Mouse (Mus musculus): ENCODE measurements at regions not wholly inside any gene's neighbourhood (a gene's known extent, or its start where the extent isn't known, plus 50 kb on each side); places are given as distances from the start of the nearest gene placed in this dataset.

DNA sequence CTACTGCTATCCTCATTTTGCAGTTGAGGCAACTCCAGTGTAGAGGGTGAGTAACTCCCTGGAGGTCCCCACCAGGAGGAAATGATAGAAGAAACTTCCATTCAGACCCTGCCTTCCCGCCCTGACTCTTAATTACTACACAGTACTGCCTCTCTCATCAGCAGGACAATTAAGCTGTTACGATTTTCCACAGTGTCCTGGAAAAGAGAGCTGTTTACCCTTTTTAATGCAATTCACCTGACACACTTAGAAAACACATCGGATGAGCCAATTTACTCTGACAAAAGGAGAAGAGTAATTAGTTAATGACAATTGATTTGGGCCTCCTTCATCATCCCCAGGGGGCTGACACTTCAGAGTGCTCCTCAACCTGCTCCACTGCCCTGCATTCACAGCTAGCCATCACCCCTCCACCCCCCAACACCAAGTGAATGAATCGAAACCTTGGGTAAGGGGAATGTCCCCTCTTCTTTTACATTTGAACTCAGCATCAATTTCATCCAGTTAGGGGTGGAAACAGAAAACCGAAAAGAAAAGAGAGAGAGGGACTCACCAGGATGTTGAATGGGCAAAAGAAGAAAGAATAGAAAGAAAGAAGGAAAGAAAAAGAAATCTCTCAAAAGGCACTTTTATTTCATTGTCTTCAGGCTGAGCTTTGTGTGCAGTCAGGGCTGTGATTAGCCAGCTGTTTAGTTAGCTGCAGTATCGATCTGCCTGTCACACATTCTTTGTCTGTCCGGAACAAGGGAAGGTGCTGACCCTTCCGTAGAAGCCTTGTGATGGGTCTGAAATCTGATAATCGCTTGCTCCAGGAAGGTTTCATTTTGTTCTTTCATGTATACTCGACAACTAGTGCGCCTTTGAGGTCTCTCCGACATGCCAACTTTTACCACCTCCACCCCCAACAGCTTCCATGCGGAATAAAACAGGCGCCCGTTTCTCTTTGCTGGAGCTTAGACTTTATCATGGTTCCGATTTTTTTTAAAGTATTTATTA is 482.6 kb upstream of the Tenm4 start:
- no peak for DNase-seq (ENCODE audit: low spot score in 2 of 2)

DNA sequence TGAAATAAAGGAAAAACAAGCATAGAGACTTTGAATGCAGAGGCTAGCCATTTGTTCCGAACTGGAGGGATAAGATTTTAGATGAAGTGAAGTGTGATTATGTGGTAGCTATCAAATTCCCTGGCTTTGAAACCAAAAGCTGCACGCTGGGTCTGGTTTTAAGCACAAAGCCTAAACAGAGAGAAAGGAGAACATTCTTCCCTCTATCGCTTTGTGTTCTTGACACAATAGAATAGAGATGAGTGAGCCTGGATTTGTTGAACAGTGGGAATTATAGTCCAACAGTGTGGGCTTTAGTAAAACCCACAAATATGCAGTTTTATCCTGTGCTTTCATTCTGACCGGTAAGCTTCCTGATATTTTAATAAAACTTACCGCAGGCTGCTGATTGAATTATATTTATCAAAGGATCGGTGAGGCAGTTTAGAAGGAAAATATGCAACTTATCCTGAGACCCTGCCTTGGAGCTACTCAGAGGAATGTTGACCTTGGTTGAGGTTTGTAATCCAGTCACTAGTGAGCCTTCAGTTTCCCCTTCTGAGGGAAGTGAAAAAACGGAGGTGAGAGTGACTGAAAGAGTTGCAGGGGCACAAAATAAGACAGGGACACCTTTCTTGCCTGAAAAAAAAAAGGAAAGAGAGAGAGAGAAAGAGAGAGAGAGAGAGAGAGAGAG is 481.7 kb upstream of the Tenm4 start:
- no peak for DNase-seq (ENCODE audit: low spot score in 2 of 2)

DNA sequence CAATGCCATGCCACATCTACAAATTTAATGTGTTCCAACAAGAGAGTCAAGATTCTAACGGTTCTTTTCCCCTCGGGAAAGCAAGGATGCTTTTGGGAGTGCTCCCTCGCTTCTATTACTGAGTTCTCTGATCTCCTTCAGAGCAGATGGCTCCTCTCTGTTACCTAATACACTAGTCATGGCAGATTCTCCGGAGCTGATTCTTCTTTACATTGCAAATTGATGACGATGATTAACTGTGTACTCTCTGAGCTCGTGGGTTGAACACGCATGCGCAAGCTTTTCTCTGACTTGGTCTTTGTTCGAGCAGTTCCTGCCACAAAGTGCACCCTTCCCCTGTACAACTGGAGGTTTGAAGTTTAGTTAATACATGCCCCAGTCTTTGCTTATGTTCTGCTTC is 471.5 kb upstream of the Tenm4 start:
- DNase-seq (ENCODE audit: low spot score in 2 of 2) = peak; percentile 37 to 69

DNA sequence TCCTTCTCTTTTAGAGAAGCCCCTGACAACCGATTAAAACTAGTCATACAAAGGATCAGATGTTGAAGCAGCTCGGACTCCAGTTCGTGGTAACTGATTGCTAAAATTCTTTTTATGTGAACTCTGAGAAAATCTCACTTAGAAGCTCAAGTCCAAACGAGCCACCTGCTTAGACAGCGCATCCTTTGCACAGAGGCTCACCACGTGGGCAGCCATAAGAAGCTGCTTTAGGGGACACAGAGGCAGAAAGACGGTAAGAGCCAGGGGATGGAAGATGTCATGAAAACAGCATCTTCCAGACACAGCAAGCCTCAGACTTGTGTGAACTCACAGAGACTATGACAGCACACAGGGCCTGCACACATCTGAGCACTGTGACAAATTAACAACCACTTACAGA is 461.0 kb upstream of the Tenm4 start:
- no peak for DNase-seq (ENCODE audit: low spot score in 2 of 2)

DNA sequence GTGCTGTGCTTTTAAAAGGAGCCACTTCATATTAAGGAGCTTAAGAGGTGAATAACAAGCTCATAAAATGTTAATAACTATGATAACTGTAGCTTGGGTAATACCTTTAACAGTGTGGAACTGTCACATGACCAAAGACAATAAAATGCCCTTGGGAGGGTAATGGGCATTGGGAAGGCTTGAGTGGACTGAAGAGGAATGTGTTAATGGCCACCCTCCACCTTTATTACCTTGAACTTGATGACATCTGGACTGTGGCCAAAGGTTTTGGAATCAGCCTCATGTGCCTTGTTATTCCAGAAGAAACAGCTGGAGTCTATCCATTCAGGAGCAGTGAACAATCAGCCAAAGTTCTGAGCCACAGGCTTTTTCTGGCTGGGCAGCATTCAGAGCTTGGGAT is 451.0 kb upstream of the Tenm4 start:
- DNase-seq (ENCODE audit: low spot score in 2 of 2) = no peak

DNA sequence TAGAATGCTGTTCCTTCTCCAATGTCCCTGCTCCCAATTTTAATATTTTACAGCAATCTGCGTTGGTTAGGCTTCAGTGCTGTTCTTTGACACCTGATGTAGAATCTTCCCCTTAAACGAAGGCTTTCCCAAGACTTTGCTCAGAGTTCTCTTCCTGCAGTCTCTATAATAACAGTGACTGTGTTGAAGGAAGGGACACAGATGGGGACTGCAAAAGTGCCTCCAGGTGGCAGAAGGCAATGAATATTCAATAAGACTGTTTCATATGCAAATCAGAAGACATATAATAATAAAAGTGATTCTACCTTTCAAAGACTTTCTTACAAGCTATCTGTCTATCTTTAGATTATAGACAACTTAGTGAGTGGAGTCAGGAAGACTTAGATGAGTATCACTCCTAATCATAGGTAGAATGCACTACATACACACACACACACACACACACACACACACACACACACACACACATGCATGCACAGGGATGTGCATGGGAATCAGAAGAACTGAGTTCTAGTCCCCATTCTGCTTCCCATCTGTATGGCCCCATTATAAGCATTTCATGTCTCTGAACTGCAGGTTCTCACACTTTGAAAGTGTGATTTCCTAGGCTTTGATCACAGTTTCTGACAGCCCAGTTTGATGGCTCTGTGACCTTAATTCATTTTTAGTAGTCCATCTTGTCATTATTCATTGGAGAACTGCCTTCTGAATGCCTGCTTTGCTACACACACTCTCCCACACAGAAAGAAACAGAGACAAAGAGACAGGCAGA is 445.1 kb upstream of the Tenm4 start:
- peak; percentile 25 to 44 for DNase-seq (ENCODE audit: low spot score in 2 of 2)

DNA sequence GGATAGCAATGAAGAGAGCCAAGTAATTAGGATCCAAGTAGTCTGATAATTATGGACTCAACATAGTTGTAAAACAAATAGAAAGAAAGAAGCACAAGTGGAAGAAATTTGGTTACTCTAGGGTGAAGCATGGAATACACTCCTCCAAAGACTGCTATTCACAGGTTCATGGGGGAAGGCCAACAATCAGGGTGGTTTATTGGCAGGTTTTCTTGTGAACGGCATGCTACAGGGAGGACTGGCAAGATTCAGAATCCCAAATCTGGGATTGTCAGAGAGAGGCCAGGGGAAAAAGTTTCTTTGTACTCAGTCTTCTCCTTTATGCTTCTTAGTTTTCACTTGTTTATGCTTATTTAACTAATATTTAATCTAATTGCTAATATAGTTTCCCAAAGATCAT is 437.2 kb upstream of the Tenm4 start:
- no peak for DNase-seq (ENCODE audit: low spot score in 2 of 2)

DNA sequence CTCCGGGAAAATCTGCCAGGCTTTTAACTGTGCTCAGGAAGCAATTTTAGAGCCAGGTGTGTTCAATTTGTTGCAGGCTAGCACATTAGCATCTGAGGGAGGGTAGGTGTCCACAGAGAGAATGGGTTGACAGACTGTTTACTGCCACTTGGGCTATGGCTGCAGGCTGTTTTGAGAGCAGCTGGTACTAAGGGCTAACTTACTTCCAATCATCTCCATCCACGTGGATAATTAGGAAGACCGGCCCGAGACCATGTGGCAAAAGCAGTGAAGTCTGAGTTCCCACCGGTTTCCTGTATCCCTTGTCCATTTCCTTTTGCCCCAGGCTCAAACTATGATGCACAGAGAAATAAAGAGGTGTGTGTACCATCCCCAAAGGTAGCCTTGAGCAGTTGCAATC is 436.5 kb upstream of the Tenm4 start:
- no peak for DNase-seq (ENCODE audit: low spot score in 2 of 2)

DNA sequence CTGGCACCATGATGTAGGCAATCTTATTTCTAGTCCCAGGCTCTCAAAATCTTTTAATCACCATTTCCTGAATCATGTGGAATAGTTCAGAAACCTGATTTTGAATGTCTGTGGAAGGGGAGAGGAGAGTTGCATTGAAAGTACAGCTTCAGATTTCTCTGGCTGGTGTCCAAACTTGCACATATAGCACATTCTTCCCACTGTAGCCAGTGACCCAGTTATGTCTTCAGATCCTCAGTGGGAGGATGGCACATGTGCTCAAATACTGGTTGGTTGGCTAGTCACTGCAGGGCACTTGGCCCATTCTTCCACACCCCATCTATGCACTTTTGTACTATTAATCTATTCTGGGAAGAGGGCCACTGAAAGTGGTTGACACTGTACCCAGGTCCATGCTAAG is 434.3 kb upstream of the Tenm4 start:
- no peak for DNase-seq (ENCODE audit: low spot score in 2 of 2)

DNA sequence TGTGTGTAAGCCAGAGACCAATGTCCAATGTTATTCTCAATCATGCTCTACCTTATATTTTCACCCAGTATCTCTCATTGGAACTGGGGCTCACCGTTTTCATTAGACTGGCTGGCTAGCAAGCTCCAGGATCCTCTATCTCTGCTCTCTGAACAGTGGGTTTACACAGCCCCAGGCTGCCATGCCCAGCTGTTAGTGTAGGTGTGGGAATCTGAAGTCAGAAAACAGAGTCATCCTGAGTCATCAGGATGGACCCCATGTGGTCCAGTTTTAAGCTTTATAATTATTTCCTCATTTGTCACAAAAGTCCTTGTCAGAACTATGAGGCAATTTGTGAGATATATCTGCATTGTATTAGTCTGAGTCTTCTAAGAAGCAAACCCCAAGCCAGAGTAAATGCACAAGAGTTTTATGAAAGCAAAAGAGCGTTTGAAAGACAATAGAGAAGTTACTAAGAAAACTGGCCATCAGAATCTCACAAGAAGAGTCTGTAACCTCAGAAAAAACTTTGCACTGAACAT is 432.3 kb upstream of the Tenm4 start:
- no peak for DNase-seq (ENCODE audit: low spot score in 2 of 2)

DNA sequence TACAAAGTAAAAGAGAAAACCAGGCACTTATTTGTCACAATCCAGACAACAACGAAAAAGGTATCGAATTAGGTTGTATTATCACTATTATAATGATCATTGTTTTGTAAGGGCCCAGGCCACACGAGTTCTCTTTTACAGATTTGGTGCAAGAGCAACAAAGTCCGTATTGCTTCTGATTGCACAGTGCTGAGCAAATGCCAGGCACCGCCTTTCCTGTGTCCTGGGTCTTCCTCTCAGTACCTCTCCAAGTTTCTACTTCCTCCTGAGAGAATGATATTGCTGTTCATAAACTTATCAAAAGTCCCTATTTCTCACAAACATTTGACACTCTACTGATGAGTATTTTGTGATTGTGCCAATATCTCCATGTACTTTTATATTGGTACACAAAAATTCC is 431.3 kb upstream of the Tenm4 start:
- DNase-seq (ENCODE audit: low spot score in 2 of 2) = no peak

DNA sequence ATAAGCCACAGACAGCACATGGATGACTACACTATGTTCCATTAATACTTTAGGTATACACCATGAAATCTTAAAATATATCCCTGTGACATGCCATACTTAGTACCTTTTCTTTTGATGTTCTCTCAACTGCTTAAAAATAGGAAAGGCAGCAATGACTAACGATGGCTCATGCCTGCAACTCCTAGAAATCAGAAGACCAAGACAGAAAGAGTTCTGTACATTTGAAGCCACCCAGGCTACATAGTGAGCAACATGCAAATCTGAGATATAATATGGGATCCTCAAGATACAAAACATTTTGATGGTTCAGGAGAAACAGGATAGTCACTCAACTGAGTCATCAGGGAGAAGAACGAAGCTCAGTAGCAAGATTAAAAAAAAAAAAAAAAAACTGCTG is 412.7 kb upstream of the Tenm4 start:
- DNase-seq (ENCODE audit: low spot score in 2 of 2) = no peak

DNA sequence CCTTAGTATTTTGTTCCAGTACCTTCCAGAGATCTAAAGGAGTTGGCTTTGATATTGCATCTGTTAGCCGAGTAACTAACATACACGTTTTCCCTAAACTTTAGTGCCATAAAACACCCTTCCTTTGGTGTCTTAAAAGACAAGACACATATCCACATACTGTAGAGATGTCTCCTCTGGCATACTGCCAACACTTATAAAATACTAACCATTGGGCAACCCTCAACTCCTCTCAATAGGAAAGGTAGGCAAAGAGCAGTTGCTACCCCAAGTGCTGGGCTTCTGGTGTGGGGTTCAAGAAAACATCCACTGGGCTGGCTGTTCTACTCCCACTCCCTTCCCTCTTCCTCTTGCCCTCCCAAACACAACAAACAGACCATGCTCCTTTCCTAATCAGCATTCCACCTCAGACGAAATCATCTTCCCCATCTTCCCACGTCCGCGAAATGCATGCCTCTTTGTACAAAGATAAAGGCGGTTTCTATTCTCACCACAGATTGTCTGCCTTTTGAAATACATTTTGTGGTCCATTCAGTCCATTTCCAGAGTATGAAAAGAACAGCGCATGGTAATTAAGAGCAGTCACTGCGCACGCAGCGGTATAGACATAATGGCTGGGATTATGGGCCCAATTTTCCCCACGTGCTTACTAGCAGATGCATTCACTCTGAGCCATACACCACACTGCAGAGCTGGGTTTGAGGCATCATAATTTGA is 409.9 kb upstream of the Tenm4 start:
- peak; percentile 2 to 30 for DNase-seq (ENCODE audit: low spot score in 2 of 2)

DNA sequence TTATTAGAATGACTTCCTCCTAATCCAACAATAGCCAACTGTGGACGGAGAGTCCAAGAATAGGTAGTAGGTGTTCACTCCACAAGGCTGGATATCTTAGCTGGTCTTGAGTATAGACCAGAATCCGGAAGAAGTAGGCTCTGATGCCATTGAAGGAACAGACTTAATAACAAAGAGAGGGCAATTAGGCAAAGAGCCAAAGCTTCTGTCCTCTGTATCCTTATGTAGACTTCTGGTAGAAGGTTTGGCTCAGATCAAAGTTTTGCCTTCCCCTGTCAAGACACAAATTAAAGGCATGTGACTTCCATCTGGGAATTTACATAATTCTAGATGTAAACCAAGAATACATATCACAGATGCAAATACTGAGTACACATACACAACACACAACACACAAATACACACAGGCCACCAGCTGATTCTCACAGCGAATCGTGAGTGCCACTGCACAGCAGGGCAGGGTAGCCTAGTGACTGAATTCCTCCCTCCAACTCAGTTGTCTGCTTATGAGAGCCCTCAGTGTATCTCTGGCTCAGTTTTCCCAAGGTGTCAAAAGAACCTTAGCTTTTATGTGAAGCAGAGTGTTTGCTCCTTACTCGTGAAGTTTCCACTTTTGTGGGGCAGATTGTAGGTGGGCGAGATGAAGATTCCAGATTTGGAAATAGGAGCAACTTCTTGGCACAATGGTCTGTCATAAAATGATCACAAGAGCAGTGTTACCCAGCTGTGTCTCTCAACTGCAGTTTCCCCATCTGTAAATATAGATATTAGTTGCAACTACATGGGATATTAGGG is 404.5 kb upstream of the Tenm4 start:
- DNase-seq (ENCODE audit: low spot score in 2 of 2) = peak; percentile 17 to 54

DNA sequence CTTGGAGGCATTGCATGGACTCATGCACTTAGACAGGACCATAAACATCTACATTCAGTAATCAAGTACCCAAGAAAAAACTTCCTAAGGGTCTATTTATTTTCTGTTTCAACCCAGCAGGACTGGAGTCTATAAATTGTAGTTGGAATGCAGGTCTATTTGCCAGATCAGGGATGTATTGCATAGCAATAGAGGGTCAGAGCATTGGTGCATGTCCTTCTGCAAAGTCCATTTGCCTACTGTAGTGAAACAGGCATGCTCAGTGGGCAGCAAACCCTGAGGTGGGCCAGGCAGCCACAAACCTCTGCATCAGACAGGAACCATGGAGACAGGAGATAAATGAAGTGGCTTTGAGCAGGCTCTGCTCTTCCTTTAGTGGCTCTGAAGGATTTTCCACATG is 386.5 kb upstream of the Tenm4 start:
- DNase-seq (ENCODE audit: low spot score in 2 of 2) = no peak

DNA sequence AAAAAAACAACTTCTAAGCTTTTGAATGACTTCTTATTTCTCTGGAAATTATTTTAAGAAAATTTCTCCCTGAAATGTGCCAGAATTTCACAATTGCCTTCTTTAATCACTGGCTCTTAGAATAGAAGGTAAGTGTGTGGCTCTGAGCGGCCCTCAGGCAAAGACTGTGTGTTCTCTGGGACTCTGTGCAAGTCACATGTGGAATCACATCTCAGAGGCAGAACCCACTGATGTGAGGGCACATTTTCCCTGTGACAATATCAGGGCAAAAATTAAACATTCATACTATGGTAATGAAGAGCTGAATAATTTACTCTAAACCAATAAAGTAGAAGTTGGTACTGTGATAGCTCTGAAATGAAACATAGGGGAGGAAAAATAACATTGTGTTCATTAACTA is 383.5 kb upstream of the Tenm4 start:
- no peak for DNase-seq (ENCODE audit: low spot score in 2 of 2)

DNA sequence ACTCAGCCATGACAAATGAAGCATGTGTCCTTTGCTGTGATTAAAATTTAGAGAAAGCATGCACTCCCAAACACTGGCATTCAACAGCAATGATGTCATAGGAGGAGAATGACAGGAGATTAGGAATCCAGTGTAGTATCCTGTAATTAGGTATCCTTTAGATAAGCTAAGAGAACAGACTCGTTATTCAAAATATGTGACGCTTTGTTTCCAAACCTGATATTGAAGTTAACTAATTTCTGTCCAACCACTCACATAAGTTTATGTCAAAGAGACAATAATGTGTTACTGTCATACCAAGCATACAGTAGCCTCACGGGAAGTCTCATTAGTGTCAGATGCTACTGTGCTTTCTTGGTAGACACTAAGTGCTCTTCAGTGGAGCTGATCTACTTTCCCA is 383.1 kb upstream of the Tenm4 start:
- DNase-seq (ENCODE audit: low spot score in 2 of 2) = no peak

DNA sequence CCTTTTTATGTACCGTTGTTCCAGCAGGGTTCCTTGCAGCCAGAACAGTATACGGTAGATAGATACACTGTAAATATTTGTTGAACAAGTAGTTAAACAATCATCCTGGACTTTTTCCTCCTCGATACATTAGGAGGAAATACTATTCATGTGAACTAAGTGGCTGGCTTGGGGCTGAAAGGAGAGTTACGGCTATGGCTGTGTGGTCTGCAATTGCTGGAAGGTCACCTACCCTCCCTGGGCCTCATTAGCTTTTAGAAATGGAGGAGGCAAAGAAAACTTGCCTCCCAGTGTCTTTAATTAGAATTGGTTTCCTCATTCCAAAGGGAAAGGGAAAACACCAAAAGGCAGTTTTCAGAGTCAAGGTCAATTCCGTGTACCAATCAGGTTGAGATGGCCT is 381.6 kb upstream of the Tenm4 start:
- no peak for DNase-seq (ENCODE audit: low spot score in 2 of 2)

DNA sequence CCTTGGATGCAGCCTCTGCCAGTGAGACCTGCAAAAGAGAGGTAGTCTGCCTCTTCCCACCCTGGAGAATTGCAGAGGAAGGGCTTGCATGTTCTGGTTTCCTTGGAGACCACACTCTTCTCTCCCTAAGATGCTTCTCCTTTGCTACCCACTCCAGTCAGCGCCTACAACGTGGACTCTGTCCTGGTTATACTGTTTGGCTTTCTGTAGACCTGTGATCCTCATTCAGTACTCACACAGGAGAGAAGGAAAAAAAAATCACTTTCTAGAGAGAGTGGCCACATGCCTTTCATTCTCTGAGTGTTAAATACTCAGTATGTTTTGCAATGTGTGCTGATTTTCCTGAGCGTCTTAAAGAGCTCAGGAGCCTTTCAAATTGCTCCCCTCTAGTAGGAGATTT is 372.0 kb upstream of the Tenm4 start:
- no peak for DNase-seq (ENCODE audit: low spot score in 2 of 2)

DNA sequence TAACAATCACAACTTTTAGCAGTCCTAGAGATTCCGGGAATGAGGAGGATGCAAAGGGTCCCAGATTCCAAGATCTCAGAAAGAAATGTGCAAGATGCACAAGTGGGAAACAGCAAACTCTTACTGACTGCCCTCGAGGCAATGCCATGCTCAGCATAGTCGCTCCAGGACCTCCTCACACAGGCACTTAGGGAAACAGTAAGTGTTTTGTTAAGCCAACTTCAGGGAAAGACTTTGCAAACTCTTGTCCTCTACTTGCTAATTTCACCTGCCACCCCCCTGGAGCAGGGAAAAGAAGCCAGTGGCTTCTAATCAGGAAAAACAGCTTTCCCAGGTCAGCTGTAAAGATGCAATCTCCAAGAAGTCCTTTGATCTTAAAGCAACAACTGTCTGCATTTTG is 361.4 kb upstream of the Tenm4 start:
- no peak for DNase-seq (ENCODE audit: low spot score in 2 of 2)

Measured in layer of hippocampus, adult 18-20 months (tissue).